Mouse (Mus musculus) small intestine, adult 2 months (tissue): ENCODE results near the gene Tti1.

Experiments used
- CTCF ChIP-seq: fragments of 200-500 bp; IDR thresholded peaks from 2 replicates; pipeline ENCODE4 v1.5.1; 2012; ENCODE audit warnings: low read depth, mild to moderate bottlenecking, control low read depth, inconsistent platforms, low read length, moderate library complexity, mixed read lengths; ENCODE audit not compliant: insufficient replicate concordance, insufficient read length; ENCODE audit errors: extremely low read depth
- POLR2A ChIP-seq: fragments of 200-500 bp; IDR thresholded peaks from 2 replicates; pipeline ENCODE4 v1.6.1; 2012; ENCODE audit warnings: low read depth, mild to moderate bottlenecking, control low read depth, inconsistent platforms, low read length, moderate library complexity

GRCm38 (mm10) chr2:158059666-158060105 lies 31.5 kb upstream of the Tti1 start:
- TF ChIP-seq CTCF (no peak), POLR2A (no peak)
